Mouse (Mus musculus) erythroblast, embryonic 14.5 days (primary cell): ENCODE results near the gene Slc51a. TPM values are rescaled to one million over a fixed set of nuclear protein-coding genes. Genes with fewer than 3 reads are reported as not detected.
"Not testable (repeated sequence)": the region's sequence is repeated elsewhere in the genome, so short reads cannot be mapped to it uniquely, and the experiment has no call there.

ENCODE experiments used
- H3K27me3 ChIP-seq: 2 replicates; pipeline ENCODE4 v1.6.1; 2012; ENCODE audit warnings: inconsistent platforms; ENCODE audit not compliant: control insufficient read depth
- H3K36me3 ChIP-seq: 2 replicates; pipeline ENCODE4 v1.6.1; 2012; ENCODE audit warnings: mild to moderate bottlenecking, inconsistent platforms; ENCODE audit not compliant: control insufficient read depth
- H3K4me1 ChIP-seq: 2 replicates; pipeline ENCODE4 v1.6.1; 2012; ENCODE audit warnings: inconsistent platforms; ENCODE audit not compliant: control insufficient read depth
- H3K4me3 ChIP-seq: replicated peaks from 2 replicates; pipeline ENCODE3; 2012; ENCODE audit warnings: moderate library complexity, mild to moderate bottlenecking, inconsistent platforms
- H3K9me3 ChIP-seq: 2 replicates; pipeline ENCODE4 v1.6.1; 2012; ENCODE audit warnings: low read length, inconsistent platforms, mixed read lengths; ENCODE audit not compliant: control insufficient read depth
- GATA1 ChIP-seq: IDR thresholded peaks from 2 replicates; pipeline ENCODE4 v1.6.1; 2012; ENCODE audit warnings: low read length, inconsistent platforms, mixed read lengths
- TAL1 ChIP-seq: IDR thresholded peaks from 3 replicates; pipeline ENCODE4 v1.6.1; 2012; ENCODE audit warnings: low read length, inconsistent platforms, mixed read lengths
- polyA plus RNA-seq: library from polyadenylated mRNA; stranded (reverse); fragments of >175 nt; gene quantifications from 2 replicates; pipeline ENCODE4 v1.2.3, GENCODE M21; 2012

The Slc51a gene
- polyA plus RNA-seq, 1 experiment: not detected

DNA sequence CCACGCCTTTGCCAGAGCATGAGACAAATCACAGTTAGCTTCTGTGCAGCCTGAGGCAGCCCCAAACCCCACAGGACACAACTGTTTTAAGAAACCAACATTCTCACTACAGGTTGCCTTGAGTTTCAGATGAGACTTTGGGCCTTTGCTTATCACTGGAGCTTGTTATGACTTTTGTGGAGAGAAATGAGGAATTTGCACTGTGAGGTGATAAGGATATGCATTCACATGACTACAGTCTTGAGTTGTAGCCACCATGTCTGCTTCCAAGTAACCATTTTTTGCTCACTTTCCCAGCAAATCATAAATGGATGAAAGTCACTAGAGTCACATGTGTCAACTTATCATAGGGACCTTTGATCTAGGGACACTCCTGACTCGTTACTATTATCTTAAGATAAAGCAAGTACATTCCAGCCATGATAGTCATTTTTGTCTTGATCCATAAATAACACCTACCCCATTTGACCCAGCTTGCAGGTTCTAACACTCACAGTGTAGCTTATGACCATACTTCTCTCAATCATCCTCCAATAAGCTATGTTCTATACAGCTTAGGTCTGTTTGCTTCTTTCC is 41.0 kb downstream of the Slc51a start:
- Histone ChIP-seq H3K4me1 (peaks cover 90% of the 10 kb centered on the region), H3K36me3 (peaks cover 75% of the 10 kb centered on the region), H3K9me3 (no peaks in the 10 kb centered on the region), H3K27me3 (no peaks in the 10 kb centered on the region), H3K4me3 (no peak overlapping the region)
- TF ChIP-seq GATA1: no peak
- TF ChIP-seq TAL1: no peak

DNA sequence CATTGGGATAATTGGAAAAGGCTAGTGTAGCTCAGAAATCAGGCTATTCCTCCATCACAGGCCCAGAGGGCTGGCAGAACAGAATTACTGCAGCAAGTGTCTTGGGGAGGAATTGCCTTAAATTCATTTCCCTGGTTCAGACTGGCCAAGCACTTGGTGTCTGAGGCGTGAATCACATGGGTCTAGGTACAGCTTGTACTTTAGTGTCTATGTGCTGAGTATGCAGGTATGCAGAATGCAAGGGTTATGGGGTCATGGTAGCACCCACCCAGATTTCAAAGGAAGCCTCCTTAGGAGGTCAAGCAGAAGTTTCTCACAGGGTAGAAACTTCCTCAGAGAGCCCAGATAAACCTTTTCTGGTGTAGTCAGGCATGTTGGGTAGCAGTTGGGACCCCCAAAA is 42.1 kb downstream of the Slc51a start:
- H3K36me3 ChIP-seq: peaks cover 76% of the 10 kb centered on the region

DNA sequence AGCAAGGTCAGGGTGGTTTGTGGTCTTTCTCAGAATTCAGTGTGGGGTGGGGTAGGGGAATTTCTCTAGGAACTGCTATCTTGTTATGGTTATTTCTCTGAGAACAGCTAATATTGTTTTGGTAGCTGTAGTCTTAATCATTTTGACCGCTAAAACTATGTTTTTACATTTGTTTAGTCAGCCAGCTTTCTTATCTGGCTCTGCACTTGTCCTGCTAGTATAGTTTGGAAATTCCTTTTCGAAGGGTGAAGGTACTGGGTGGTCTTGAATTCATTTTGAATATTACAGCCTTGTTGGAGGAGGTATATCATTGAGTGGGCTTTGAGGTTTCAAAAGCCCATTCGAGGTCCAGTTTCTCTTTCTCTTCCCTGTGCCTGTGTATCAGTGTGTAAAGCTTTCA is 43.1 kb downstream of the Slc51a start:
- H3K9me3 ChIP-seq, H3K27me3 ChIP-seq, H3K4me3 ChIP-seq: not testable (repeated sequence)
- Histone ChIP-seq H3K4me1 (peaks cover 84% of the 10 kb centered on the region), H3K36me3 (peaks cover 82% of the 10 kb centered on the region)

More for the DNA sequence above, 42.1 kb downstream of the Slc51a start:
- H3K4me3 ChIP-seq: no peak overlapping the region
- H3K9me3 ChIP-seq: no peaks in the 10 kb centered on the region
- peaks cover 89% of the 10 kb centered on the region for H3K4me1 ChIP-seq
- TF ChIP-seq GATA1: no peak
- no peak for TF ChIP-seq TAL1
- no peaks in the 10 kb centered on the region for H3K27me3 ChIP-seq

DNA sequence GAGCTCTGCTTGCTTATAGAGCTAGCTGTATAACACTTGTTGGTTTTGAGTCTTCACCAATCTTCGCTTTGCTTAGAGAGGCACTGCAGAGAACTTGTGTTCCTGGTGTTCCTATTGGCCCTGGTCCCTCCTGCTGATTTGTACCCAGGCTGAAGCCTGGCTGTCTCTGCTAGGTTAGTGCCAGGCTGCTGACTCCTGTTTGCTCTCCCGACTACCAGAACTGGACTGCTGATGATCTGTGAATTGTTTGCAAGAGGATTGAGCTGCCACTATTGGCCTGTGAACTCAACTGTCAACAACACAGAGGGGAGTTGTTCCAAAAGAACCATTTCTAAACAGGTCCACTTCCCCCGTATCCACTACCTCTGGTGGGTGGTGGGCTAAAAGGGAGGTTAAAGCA is 46.2 kb downstream of the Slc51a start:
- H3K36me3 ChIP-seq: peaks cover 93% of the 10 kb centered on the region
- no peaks in the 10 kb centered on the region for H3K9me3 ChIP-seq
- peaks cover 65% of the 10 kb centered on the region for H3K4me1 ChIP-seq
- no peak for TF ChIP-seq GATA1
- TF ChIP-seq TAL1: no peak
- H3K4me3 ChIP-seq: no peak overlapping the region
- H3K27me3 ChIP-seq: no peaks in the 10 kb centered on the region

DNA sequence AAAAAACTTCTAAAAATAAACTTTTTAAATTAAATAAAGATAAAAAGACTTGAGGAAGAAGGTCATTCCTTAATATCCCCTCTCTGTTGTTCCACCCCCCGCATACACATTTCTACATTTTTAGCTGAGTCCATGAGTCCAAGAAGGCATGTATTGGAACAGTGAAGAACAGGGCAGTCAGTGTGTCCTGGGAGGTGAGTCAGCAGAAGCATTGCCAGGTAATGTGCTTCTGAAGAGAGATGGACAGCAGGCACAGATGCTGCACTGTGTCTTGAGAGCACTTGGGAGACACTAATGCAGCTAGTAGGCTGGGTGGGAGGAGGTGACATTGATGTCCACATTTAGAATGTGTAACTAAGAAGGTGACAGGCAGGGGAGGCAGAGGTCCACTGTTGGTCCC is 50.4 kb downstream of the Slc51a start:
- H3K36me3 ChIP-seq: peaks cover 97% of the 10 kb centered on the region
- H3K9me3 ChIP-seq: no peaks in the 10 kb centered on the region
- H3K4me1 ChIP-seq: peaks cover 61% of the 10 kb centered on the region
- no peak overlapping the region for H3K4me3 ChIP-seq
- TF ChIP-seq GATA1 (no peak), TAL1 (no peak)
- no peaks in the 10 kb centered on the region for H3K27me3 ChIP-seq

DNA sequence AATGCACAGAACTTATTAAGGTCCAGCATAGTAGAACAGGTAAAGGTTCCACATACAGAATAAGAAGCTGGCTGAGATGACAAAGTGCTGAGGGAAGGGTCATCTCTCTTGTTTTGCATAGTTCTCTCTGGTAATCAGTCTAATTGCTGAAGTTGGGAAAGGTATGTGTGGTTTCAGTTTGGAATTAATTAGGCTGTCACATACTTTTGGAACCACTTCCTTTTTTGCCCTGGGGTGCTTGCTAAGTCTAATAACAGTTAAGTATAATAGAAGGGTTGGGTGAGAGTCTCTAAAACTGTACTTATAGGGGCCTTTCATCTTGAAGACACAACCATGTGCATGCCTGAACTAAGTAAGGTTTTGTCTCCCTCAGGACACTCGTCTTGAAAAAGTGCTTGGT is 51.0 kb downstream of the Slc51a start:
- no peaks in the 10 kb centered on the region for H3K27me3 ChIP-seq
- peaks cover 95% of the 10 kb centered on the region for H3K36me3 ChIP-seq
- no peak for TF ChIP-seq TAL1
- TF ChIP-seq GATA1: no peak
- H3K9me3 ChIP-seq: no peaks in the 10 kb centered on the region
- no peak overlapping the region for H3K4me3 ChIP-seq
- peaks cover 64% of the 10 kb centered on the region for H3K4me1 ChIP-seq

DNA sequence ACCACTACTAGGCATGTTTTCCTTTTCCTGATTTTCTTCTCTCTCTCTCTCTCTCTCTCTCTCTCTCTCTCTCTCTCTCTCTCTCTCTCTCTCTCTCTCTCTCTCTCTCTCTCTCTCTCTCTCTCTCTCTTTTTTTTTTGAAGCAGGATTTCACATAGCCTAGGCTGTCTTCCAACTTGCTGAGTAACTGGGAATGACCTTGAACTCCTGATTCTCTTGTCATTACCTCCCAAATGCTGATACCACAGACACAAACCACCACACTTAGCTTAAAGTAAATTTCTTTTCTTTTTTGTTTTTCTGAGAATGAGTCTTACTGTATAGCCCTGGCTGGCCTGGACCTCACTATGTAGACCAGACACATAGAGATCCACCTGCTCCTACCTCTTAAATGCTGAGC is 53.0 kb downstream of the Slc51a start:
- TF ChIP-seq GATA1 (no peak), TAL1 (no peak)
- no peaks in the 10 kb centered on the region for H3K9me3 ChIP-seq
- H3K36me3 ChIP-seq: peaks cover 76% of the 10 kb centered on the region
- peaks cover 57% of the 10 kb centered on the region for H3K4me1 ChIP-seq
- no peak overlapping the region for H3K4me3 ChIP-seq
- H3K27me3 ChIP-seq: no peaks in the 10 kb centered on the region

DNA sequence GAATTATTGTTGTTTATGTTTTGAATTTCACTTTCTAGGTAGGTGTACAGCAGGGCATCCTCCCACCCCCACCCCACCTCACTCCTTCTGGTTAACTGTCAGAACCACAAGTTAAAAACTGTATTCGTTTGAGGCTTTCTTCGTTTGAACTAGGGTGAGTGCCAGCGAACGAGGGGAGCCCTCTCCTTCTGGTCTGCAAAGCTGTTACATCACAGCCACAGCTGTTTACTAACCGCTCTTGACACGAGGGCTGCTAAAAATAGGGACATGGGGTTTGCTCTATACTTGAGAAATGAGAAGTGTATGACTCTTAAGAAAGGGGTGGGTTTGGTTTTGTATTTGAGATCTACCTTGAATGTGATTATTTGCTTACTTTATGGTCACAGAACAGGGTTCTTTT is 53.6 kb downstream of the Slc51a start:
- Histone ChIP-seq H3K4me3 (peak overlapping the region; percentile 74), H3K4me1 (peaks cover 61% of the 10 kb centered on the region)
- TF ChIP-seq GATA1 (no peak), TAL1 (no peak)

DNA sequence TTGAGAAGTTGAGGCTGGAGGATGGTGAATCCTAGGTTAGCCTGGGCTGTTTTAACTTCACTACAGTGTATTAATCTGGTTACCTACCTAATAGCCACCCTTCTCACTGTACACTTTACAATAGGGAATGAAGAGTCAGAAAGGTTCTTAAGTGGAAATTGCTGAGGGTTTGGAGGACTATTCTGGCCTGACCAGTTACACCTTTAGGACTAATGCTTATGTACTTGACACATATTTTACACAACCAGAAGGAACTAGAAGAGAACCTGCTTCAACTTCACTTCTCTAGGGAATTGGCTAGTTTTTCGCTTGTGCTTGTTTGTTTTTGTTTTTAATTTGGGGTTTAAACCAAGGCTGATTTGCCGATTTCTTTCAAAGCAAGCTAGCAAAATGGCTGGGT is 54.5 kb downstream of the Slc51a start:
- no peaks in the 10 kb centered on the region for H3K9me3 ChIP-seq

More for the DNA sequence above, 53.6 kb downstream of the Slc51a start:
- Histone ChIP-seq H3K36me3 (peaks cover 69% of the 10 kb centered on the region), H3K9me3 (no peaks in the 10 kb centered on the region), H3K27me3 (no peaks in the 10 kb centered on the region)

DNA sequence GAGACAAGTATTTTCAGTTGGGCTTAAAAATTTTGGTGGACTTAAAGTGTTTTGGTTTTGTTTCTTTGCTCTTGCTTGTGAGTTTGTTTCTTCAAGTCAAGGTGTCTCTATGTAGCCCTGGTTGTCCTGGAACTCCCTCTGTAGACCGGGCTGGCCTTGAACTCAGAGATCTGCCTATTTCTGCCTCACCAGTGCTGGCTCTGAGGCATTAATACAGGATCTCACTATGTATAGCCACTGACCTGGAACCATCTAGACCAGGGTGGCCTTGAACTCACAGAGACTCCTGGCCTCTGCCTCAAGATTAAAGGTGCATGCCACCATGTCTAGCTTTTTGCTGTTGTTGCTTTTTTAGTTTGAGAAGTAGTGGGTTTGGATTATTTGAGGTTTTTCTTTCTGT is 55.8 kb downstream of the Slc51a start:
- peaks cover 48% of the 10 kb centered on the region for H3K36me3 ChIP-seq
- no peaks in the 10 kb centered on the region for H3K27me3 ChIP-seq
- H3K4me1 ChIP-seq: peaks cover 53% of the 10 kb centered on the region
- TF ChIP-seq TAL1 (no peak), GATA1 (no peak)
- H3K9me3 ChIP-seq: no peaks in the 10 kb centered on the region
- H3K4me3 ChIP-seq: peak overlapping the region; percentile 74

More for the DNA sequence above, 54.5 kb downstream of the Slc51a start:
- H3K27me3 ChIP-seq: no peaks in the 10 kb centered on the region
- peaks cover 59% of the 10 kb centered on the region for H3K4me1 ChIP-seq
- TF ChIP-seq TAL1 (no peak), GATA1 (no peak)
- H3K4me3 ChIP-seq: peak overlapping the region; percentile 74
- peaks cover 60% of the 10 kb centered on the region for H3K36me3 ChIP-seq
